ENCODE assay signal across 8 mouse cellular contexts in the genomic region with DNA sequence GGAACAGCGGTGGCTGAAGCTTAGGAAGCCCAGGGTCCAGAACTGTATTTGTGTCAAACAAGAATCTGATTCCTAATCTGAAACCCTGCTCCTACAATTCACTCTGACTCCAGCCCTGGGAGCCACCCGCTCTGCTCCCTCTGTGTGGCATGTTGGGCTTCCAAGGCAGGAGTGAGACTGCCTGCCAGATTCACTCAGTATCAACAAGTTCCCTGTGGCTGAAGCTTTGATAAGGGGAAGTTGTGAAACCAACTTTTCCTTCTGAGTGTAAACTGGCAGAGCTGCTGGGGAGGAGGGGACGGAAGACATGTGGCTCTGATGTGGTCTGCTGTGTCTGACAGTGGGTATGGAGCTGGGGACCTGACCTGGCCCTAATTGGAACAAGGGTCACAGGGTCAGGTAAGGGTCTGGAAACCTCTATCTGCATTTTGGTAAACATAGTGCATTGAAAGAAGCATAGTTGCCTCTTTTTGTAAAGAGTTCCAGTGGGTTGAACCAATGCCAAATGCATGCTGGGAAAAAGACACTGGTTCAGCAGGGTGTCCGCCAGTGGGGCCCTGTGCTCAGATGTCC.
DNase-seq lines count a peak whose midpoint lies in the region; ATAC-seq and TF ChIP-seq lines count a peak whose summit lies in the region.

No protein-coding gene starts in this region.

- H3K9ac ChIP-seq in forebrain, embryonic 11.5 days (ENCODE audit: low read length): no peak overlapping the region
- no peak overlapping the region for H3K9ac ChIP-seq in liver, embryonic 16.5 days (ENCODE audit: low read depth, low read length)
- H3K9ac ChIP-seq in kidney, embryonic 16.5 days (replicated peaks; ENCODE audit: low read length): no peak overlapping the region

- no peak for TF ChIP-seq CTCF in testis, adult 2 months (IDR thresholded peaks at IDR 0.05; ENCODE audit: control insufficient read depth, insufficient read depth, insufficient replicate concordance, low read depth, low read length)

- peaks cover 6% of the 10 kb centered on the region for H3K4me1 ChIP-seq in forebrain, embryonic 10.5 days
- H3K4me1 ChIP-seq in forebrain, embryonic 11.5 days (replicated peaks; ENCODE audit: control insufficient read depth, insufficient read depth, low read length): no peaks in the 10 kb centered on the region
- H3K4me1 ChIP-seq in testis, adult 2 months (ENCODE audit: control insufficient read depth, insufficient read depth, low read length): peaks cover 3% of the 10 kb centered on the region; the same call in 1 of the 2 replicates
- peaks cover 3% of the 10 kb centered on the region; the same call in 1 of the 2 replicates for H3K4me1 ChIP-seq in liver, embryonic 16.5 days (ENCODE audit: control insufficient read depth, low read depth, low read length)
- no peaks in the 10 kb centered on the region for H3K4me1 ChIP-seq in kidney, embryonic 16.5 days (ENCODE audit: insufficient read depth, low read length)

- H3K36me3 ChIP-seq in forebrain, embryonic 10.5 days (replicated peaks): no peaks in the 10 kb centered on the region
- H3K36me3 ChIP-seq in forebrain, embryonic 11.5 days (ENCODE audit: control insufficient read depth, insufficient read depth, low read length): no peaks in the 10 kb centered on the region
- H3K36me3 ChIP-seq in testis, adult 2 months (ENCODE audit: control insufficient read depth, insufficient read depth, low read length): no peaks in the 10 kb centered on the region
- H3K36me3 ChIP-seq in liver, embryonic 16.5 days (ENCODE audit: control insufficient read depth, insufficient read depth): no peaks in the 10 kb centered on the region
- H3K36me3 ChIP-seq in kidney, embryonic 16.5 days (ENCODE audit: insufficient read depth, low read length): peaks cover 11% of the 10 kb centered on the region; the same call in 1 of the 2 replicates

- no peak overlapping the region for H3K4me3 ChIP-seq in forebrain, embryonic 10.5 days
- no peak overlapping the region for H3K4me3 ChIP-seq in forebrain, embryonic 11.5 days (ENCODE audit: low read depth, low read length)
- H3K4me3 ChIP-seq in testis, adult 2 months (ENCODE audit: control insufficient read depth, low read depth, low read length): no peak overlapping the region
- no peak overlapping the region for H3K4me3 ChIP-seq in liver, embryonic 16.5 days (ENCODE audit: low read depth, low read length)
- no peak overlapping the region for H3K4me3 ChIP-seq in kidney, embryonic 16.5 days (ENCODE audit: low read length)

- TF ChIP-seq POLR2A in testis, adult 2 months (IDR thresholded peaks at IDR 0.05; ENCODE audit: control insufficient read depth, low read depth, low read length): no peak

- no peaks in the 10 kb centered on the region for H3K27me3 ChIP-seq in forebrain, embryonic 10.5 days (ENCODE audit: poor library complexity, severe bottlenecking)
- H3K27me3 ChIP-seq in forebrain, embryonic 11.5 days (ENCODE audit: control insufficient read depth, insufficient read depth, low read length): no peaks in the 10 kb centered on the region
- H3K27me3 ChIP-seq in testis, adult 2 months (ENCODE audit: control insufficient read depth, insufficient read depth, low read length): no peaks in the 10 kb centered on the region
- H3K27me3 ChIP-seq in liver, embryonic 16.5 days (ENCODE audit: control insufficient read depth, insufficient read depth, low read depth, low read length): no peaks in the 10 kb centered on the region
- no peaks in the 10 kb centered on the region for H3K27me3 ChIP-seq in kidney, embryonic 16.5 days (ENCODE audit: insufficient read depth, low read length)

- no peak for DNase-seq in forebrain, embryonic 10.5 days (ENCODE audit: extremely low spot score, low spot score)
- no peak for DNase-seq in forebrain, embryonic 11.5 days (ENCODE audit: low spot score)
- DNase-seq in testis, postnatal 10 days (ENCODE audit: low spot score): no peak
- DNase-seq in testis, postnatal 14 days (ENCODE audit: low spot score): peak; percentile 47
- no peak for DNase-seq in right cerebral cortex, postnatal 25 days

- peak overlapping the region; percentile 51 for H3K27ac ChIP-seq in forebrain, embryonic 10.5 days
- H3K27ac ChIP-seq in forebrain, embryonic 11.5 days (ENCODE audit: low read depth, low read length): no peak overlapping the region
- H3K27ac ChIP-seq in testis, adult 2 months (ENCODE audit: control insufficient read depth, insufficient read depth, low read depth, low read length): peak overlapping the region; percentile 60
- H3K27ac ChIP-seq in liver, embryonic 16.5 days (ENCODE audit: low read length): no peak overlapping the region
- H3K27ac ChIP-seq in kidney, embryonic 16.5 days (ENCODE audit: low read length): no peak overlapping the region

- no peak for ATAC-seq in forebrain, embryonic 11.5 days (replicated peaks; ENCODE audit: low FRiP score)
- peak; percentile 25; the same call in 1 of the 2 replicates for ATAC-seq in liver, embryonic 16.5 days (ENCODE audit: low read depth)
- ATAC-seq in kidney, embryonic 16.5 days (ENCODE audit: low FRiP score, low TSS enrichment): no peak

- no peaks in the 10 kb centered on the region for H3K9me3 ChIP-seq in forebrain, embryonic 10.5 days
- no peaks in the 10 kb centered on the region for H3K9me3 ChIP-seq in forebrain, embryonic 11.5 days (ENCODE audit: control insufficient read depth, low read length)
- H3K9me3 ChIP-seq in liver, embryonic 16.5 days (replicated peaks; ENCODE audit: control insufficient read depth, low read length): no peaks in the 10 kb centered on the region
- no peaks in the 10 kb centered on the region for H3K9me3 ChIP-seq in kidney, embryonic 16.5 days (ENCODE audit: low read length)

- 85% methylated on average over 4 of the region's 4 CpGs for WGBS in forebrain, embryonic 10.5 days
- 84% methylated on average over 4 of the region's 4 CpGs for WGBS in forebrain, embryonic 11.5 days
- 67% methylated on average over 4 of the region's 4 CpGs for WGBS in liver, embryonic 16.5 days (ENCODE audit: insufficient replicate concordance)
- 89% methylated on average over 4 of the region's 4 CpGs for WGBS in kidney, embryonic 16.5 days

- H3K4me2 ChIP-seq in forebrain, embryonic 11.5 days (ENCODE audit: low read depth, low read length, severe bottlenecking): no peak overlapping the region
- H3K4me2 ChIP-seq in liver, embryonic 16.5 days (ENCODE audit: low read depth, low read length): no peak overlapping the region
- no peak overlapping the region for H3K4me2 ChIP-seq in kidney, embryonic 16.5 days (replicated peaks; ENCODE audit: low read depth, low read length)

Comparison
In these comparisons a context has a peak if more than half of its experiments do, and no peak if none do; other contexts are left out.
1. H3K27ac ChIP-seq: peak in forebrain, embryonic 10.5 days (single experiment) and testis, adult 2 months (single experiment); none in forebrain, embryonic 11.5 days (single experiment), liver, embryonic 16.5 days (single experiment) and kidney, embryonic 16.5 days (single experiment).